Mouse (Mus musculus): ENCODE data around the gene Frk.

- TF ChIP-seq CTCF (IDR thresholded peaks at IDR 0.05; ENCODE audit: low read depth, low read length): no peak
- no peak for TF ChIP-seq TAL1 (conservative IDR thresholded peaks at IDR 0.05; ENCODE audit: low read depth, low read length)
- TF ChIP-seq GATA1 (IDR thresholded peaks at IDR 0.05; ENCODE audit: borderline replicate concordance, low read length): no peak
Observed at GRCm38 (mm10) chr10:34512551-34512950, 29.4 kb downstream of the Frk start.

Data from G1E (cell line).